ENCODE assay signal across 8 mouse cellular contexts in the genomic region with DNA sequence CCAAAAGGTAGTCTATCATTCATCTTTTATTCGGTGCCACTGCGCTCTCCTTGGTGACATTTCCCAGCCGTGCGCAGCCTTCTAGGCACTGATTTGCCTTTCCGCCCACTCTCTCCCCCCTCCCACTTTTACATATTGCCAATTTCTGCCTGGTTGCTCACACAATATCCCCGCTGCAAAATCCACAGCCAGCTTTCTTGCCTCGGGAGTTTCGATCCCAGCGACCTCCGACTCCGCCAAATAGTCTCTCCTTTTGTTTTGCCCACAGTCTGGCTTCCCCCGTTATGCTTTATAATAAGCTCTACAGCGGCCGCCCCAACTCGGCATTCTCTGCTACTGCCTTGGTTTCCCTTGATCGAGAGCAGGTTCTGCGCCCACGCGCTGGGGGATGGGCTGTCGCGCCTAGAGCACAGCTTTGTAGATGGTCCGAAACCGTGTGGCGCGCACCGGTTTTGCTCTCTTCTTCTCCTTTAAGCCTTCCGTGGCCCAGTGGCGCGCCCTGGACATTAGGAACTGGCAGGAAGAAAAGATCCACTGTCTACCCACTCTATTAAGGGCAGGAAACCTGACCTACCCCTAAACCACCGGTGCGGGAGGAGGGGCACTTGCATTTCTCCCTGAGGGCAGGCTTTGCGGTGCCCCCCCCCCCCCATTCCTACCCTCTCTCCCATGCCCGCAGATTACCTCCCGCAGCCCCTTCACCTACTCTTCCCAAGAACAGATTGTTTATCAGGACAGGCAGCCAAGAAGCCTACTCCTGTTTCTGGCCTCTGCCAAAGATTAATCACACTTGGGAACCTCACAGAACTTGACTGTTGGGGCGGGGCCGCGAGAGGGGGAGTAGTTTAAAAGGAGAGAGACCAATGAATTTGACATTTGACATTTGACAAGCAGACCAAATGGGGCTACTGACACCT. TPM values are rescaled to one million over a fixed set of nuclear protein-coding genes. Genes with fewer than 3 reads are reported as not detected.
DNase-seq lines count a peak whose midpoint lies in the region; ATAC-seq and TF ChIP-seq lines count a peak whose summit lies in the region.

No protein-coding gene starts in this region.

- H3K27ac ChIP-seq in embryonic facial prominence, embryonic 15.5 days (replicated peaks) = peak overlapping the region; percentile 99
- peak overlapping the region; percentile 100 for H3K27ac ChIP-seq in heart, postnatal 0 days (ENCODE audit: low read depth)

- H3K4me1 ChIP-seq in embryonic facial prominence, embryonic 15.5 days = peaks cover 95% of the 10 kb centered on the region
- H3K4me1 ChIP-seq in heart, postnatal 0 days (ENCODE audit: control insufficient read depth, insufficient read depth) = peaks cover 72% of the 10 kb centered on the region

- peak overlapping the region; percentile 41 for H3K4me3 ChIP-seq in embryonic facial prominence, embryonic 15.5 days (replicated peaks)
- peak overlapping the region; percentile 53 for H3K4me3 ChIP-seq in heart, postnatal 0 days (ENCODE audit: low read depth, low read length)

- H3K9ac ChIP-seq in embryonic facial prominence, embryonic 15.5 days = peak overlapping the region; percentile 23
- H3K9ac ChIP-seq in heart, postnatal 0 days (replicated peaks; ENCODE audit: low read depth, low read length) = peak overlapping the region; percentile 65

- H3K27me3 ChIP-seq in embryonic facial prominence, embryonic 15.5 days = no peaks in the 10 kb centered on the region
- H3K27me3 ChIP-seq in heart, postnatal 0 days (ENCODE audit: control insufficient read depth, insufficient read depth, low read length) = no peaks in the 10 kb centered on the region

- peak overlapping the region; percentile 76 for H3K4me2 ChIP-seq in embryonic facial prominence, embryonic 15.5 days (replicated peaks)
- peak overlapping the region; percentile 75 for H3K4me2 ChIP-seq in heart, postnatal 0 days (ENCODE audit: low read depth, low read length)

- ATAC-seq in embryonic facial prominence, embryonic 15.5 days (ENCODE audit: insufficient number of reproducible peaks, low FRiP score, low TSS enrichment, low read depth) = no peak
- no peak for ATAC-seq in heart, postnatal 0 days (ENCODE audit: insufficient read depth, low read depth)

- WGBS in embryonic facial prominence, embryonic 15.5 days = 3% methylated on average over 37 of the region's 37 CpGs
- 2% methylated on average over 37 of the region's 37 CpGs for WGBS in heart, postnatal 0 days

- TF ChIP-seq CTCF in heart, postnatal 0 days (IDR thresholded peaks at IDR 0.05; ENCODE audit: low read depth) = no peak

- H3K9me3 ChIP-seq in embryonic facial prominence, embryonic 15.5 days (replicated peaks) = no peaks in the 10 kb centered on the region
- no peaks in the 10 kb centered on the region for H3K9me3 ChIP-seq in heart, postnatal 0 days (replicated peaks; ENCODE audit: control insufficient read depth, low read length)

- no peaks in the 10 kb centered on the region for H3K36me3 ChIP-seq in embryonic facial prominence, embryonic 15.5 days
- no peaks in the 10 kb centered on the region for H3K36me3 ChIP-seq in heart, postnatal 0 days (replicated peaks; ENCODE audit: control insufficient read depth, insufficient read depth, low read length)

- peak; percentile 55 to 74 for DNase-seq in CD8-positive naive resting alpha-beta T cell, adult 2 months (ENCODE audit: low read depth in 2 of 2, low spot score in 2 of 2)
- DNase-seq in adrenal gland, postnatal 25 days = peak; percentile 84
- peak; percentile 89 for DNase-seq in heart, postnatal 0 days (ENCODE audit: low spot score)
- peak; percentile 92 to 95 for DNase-seq in kidney, postnatal 36 days
- DNase-seq in lung, postnatal 14 days = peak; percentile 87
- DNase-seq in ovary, postnatal 14 days (ENCODE audit: low spot score) = peak; percentile 70
- DNase-seq in thymus, postnatal 4 days = peak; percentile 87

- 0 out of 2 replicates have a peak, but pooled peaks have one; percentile 11 for TF ChIP-seq EP300 in heart, postnatal 0 days (IDR thresholded peaks at IDR 0.05; ENCODE audit: low read depth)

RNA-seq across cellular contexts. Expression of a gene that starts 7.4 kb away (rescaled TPM):
- total RNA-seq in adrenal gland, postnatal 25 days (2021) = 65.4 and 74.6 TPM in 2 replicates
- 45.2 and 50.6 TPM in 2 replicates for polyA plus RNA-seq in embryonic facial prominence, embryonic 15.5 days (2015; fragmentation: Nextera tagmentation; extraction: Ambion mirVana)
- 74.0 and 88.5 TPM in 2 replicates for total RNA-seq in heart, postnatal 0 days (2014; rRNA removed; ENCODE audit: low replicate concordance)
- 26.4 and 30.0 TPM in 2 replicates for polyA plus RNA-seq in heart, postnatal 0 days (2015; fragmentation: Nextera tagmentation; extraction: Ambion mirVana)

RNA-seq across cellular contexts. Expression of a gene that starts 54.8 kb away (rescaled TPM):
- 29.9 and 31.0 TPM in 2 replicates for total RNA-seq in adrenal gland, postnatal 25 days (2021)
- polyA plus RNA-seq in embryonic facial prominence, embryonic 15.5 days (2015; fragmentation: Nextera tagmentation; extraction: Ambion mirVana) = 20.3 and 23.2 TPM in 2 replicates
- 26.2 and 41.6 TPM in 2 replicates for total RNA-seq in heart, postnatal 0 days (2014; rRNA removed; ENCODE audit: low replicate concordance)
- 18.7 and 20.9 TPM in 2 replicates for polyA plus RNA-seq in heart, postnatal 0 days (2015; fragmentation: Nextera tagmentation; extraction: Ambion mirVana)
